Mouse (Mus musculus): Measurements from ENCODE around the gene Arid2. TPM values are rescaled to one million over a fixed set of nuclear protein-coding genes. Genes with fewer than 3 reads are reported as not detected.

Arid2 gene
- total and polyA plus RNA-seq, 3 experiments: 11.9 to 14.1 (median 13.3) TPM

DNA sequence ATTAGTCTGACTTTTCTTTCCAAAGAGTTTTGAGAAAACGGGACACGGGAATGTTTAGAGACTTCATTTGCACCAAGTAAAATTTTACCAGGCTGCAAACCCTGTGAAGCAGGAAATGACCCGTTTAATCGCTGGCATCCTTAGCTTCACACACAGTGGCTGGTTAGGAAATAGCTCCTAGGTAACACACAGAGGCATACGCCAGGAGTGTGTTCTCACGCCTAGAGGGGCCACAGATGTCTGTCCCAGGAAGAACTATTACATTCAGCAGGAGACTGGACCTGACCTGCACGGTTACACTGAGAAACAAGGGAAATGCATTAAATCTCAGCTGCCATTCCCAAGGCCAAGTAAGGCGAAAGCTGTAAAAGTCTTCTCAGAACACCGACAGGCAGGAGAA is 18.7 kb upstream of the Arid2 start:
- Histone ChIP-seq H3K27me3 (replicated peaks) (no peaks in the 10 kb centered on the region), H3K79me2 (replicated peaks; ENCODE audit: control insufficient read depth, extremely low read depth, insufficient read depth, poor library complexity, severe bottlenecking) (no peaks in the 10 kb centered on the region; the same call in 1 of the 2 replicates), H3K4me1 (ENCODE audit: control insufficient read depth in 1 of 2, insufficient read depth in 2 of 2) (no peaks in the 10 kb centered on the region), H3K9ac (ENCODE audit: insufficient read depth, low read depth) (no peak overlapping the region), H3K9me3 (replicated peaks; ENCODE audit: low read length) (no peaks in the 10 kb centered on the region), H3K36me3 (replicated peaks in 1 of 2; ENCODE audit: control insufficient read depth in 1 of 2, insufficient read depth in 1 of 2, low read length in 1 of 2) (peaks cover 2 to 41% of the 10 kb centered on the region in 2 experiments), H3K4me2 (ENCODE audit: insufficient read depth, low read depth, poor library complexity, severe bottlenecking) (no peak overlapping the region), H3K4me3 (replicated peaks in 1 of 3; ENCODE audit: low read depth in 2 of 3, low read length in 2 of 3, poor library complexity in 1 of 3) (no peak overlapping the region), H3K27ac (ENCODE audit: insufficient read depth, low read depth) (no peak overlapping the region)
- TF ChIP-seq POLR2AphosphoS2 (IDR thresholded peaks at IDR 0.05; ENCODE audit: low read depth, low read length): no peak
- no peak for TF ChIP-seq NELFE (IDR thresholded peaks at IDR 0.05; ENCODE audit: low read depth, low read length)
- no peak for TF ChIP-seq CHD2 (IDR thresholded peaks at IDR 0.05; ENCODE audit: low read length)
- TF ChIP-seq BHLHE40 (IDR thresholded peaks at IDR 0.05; ENCODE audit: low read depth, low read length): no peak
- TF ChIP-seq TBP (conservative IDR thresholded peaks at IDR 0.05; ENCODE audit: low read depth, low read length): no peak
- TF ChIP-seq NRF1 (IDR thresholded peaks at IDR 0.05; ENCODE audit: low read depth, low read length): no peak
- TF ChIP-seq JUN (IDR thresholded peaks at IDR 0.05; ENCODE audit: insufficient read depth, low read depth, low read length): no peak
- TF ChIP-seq MAZ (IDR thresholded peaks at IDR 0.05; ENCODE audit: low read depth, low read length): no peak
- TF ChIP-seq KAT2A (IDR thresholded peaks at IDR 0.05; ENCODE audit: insufficient replicate concordance, low read length): no peak
- TF ChIP-seq RCOR1 (conservative IDR thresholded peaks at IDR 0.05; ENCODE audit: low read depth, low read length): no peak
- TF ChIP-seq CTCF (conservative IDR thresholded peaks at IDR 0.05 in 1 of 2, IDR thresholded peaks at IDR 0.05 in 1 of 2; ENCODE audit: low read depth in 2 of 2, low read length in 2 of 2): no peak
- no peak for TF ChIP-seq IRF4 (IDR thresholded peaks at IDR 0.05; ENCODE audit: low read depth, low read length)
- no peak for TF ChIP-seq PAX5 (IDR thresholded peaks at IDR 0.05; ENCODE audit: low read length)
- TF ChIP-seq SIN3A (IDR thresholded peaks at IDR 0.05; ENCODE audit: low read length): no peak
- no peak for TF ChIP-seq ELF1 (IDR thresholded peaks at IDR 0.05; ENCODE audit: low read depth, low read length)
- no peak for TF ChIP-seq USF2 (conservative IDR thresholded peaks at IDR 0.05; ENCODE audit: low read depth, low read length)
- no peak for TF ChIP-seq MAFK (IDR thresholded peaks at IDR 0.05; ENCODE audit: insufficient replicate concordance, low read length)
- no peak for TF ChIP-seq MAX (IDR thresholded peaks at IDR 0.05; ENCODE audit: low read length)
- no peak for TF ChIP-seq CHD1 (IDR thresholded peaks at IDR 0.05; ENCODE audit: low read depth, low read length)
- DNase-seq (ENCODE audit: extremely low read depth): no peak
- dilution Hi-C loops (cut with MboI; ENCODE audit: extremely low pct_ligation_motif_present, extremely low pct_unique_long_range_greater_than_20kb, low sequenced_read_pairs): no loop called here
- in situ Hi-C loops (cut with MboI; ENCODE audit: low pct_ligation_motif_present, low pct_unique_long_range_greater_than_20kb, low sequenced_read_pairs): no loop called here

DNA sequence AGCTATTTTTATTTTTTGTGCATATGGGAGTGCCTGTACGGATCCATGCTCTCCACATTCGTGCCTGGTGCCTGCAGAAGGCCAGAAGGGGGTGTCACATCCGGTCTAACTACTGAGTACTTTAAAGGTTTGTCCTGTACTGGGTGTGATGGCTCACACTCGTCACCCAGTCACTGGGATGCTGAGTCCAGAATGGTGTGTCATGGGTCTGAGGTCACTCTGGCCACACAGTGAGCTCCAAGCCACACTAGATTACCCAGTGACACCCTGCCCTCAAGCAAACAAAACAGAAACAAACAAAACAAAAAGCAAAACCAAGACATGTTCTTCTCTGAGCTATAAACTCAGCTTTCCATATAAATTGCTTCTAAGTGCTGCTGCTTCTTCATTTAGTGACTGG is 17.9 kb upstream of the Arid2 start:
- no peak overlapping the region for H3K4me3 ChIP-seq (replicated peaks in 1 of 3; ENCODE audit: low read depth in 2 of 3, low read length in 2 of 3, poor library complexity in 1 of 3)
- no peaks in the 10 kb centered on the region for H3K27me3 ChIP-seq (replicated peaks)
- H3K36me3 ChIP-seq (replicated peaks in 1 of 2; ENCODE audit: control insufficient read depth in 1 of 2, insufficient read depth in 1 of 2, low read length in 1 of 2): peaks cover 2 to 43% of the 10 kb centered on the region in 2 experiments
- H3K4me1 ChIP-seq (ENCODE audit: control insufficient read depth in 1 of 2, insufficient read depth in 2 of 2): no peaks in the 10 kb centered on the region
- no peaks in the 10 kb centered on the region; the same call in 1 of the 2 replicates for H3K79me2 ChIP-seq (replicated peaks; ENCODE audit: control insufficient read depth, extremely low read depth, insufficient read depth, poor library complexity, severe bottlenecking)
- DNase-seq (ENCODE audit: extremely low read depth): no peak
- no peak for TF ChIP-seq KAT2A (IDR thresholded peaks at IDR 0.05; ENCODE audit: insufficient replicate concordance, low read length)
- no peak for TF ChIP-seq MAZ (IDR thresholded peaks at IDR 0.05; ENCODE audit: low read depth, low read length)
- no peak for TF ChIP-seq ZKSCAN1 (IDR thresholded peaks at IDR 0.05; ENCODE audit: borderline replicate concordance, low read depth, low read length)
- TF ChIP-seq PAX5 (IDR thresholded peaks at IDR 0.05; ENCODE audit: low read length): no peak
- TF ChIP-seq MAFK (IDR thresholded peaks at IDR 0.05; ENCODE audit: insufficient replicate concordance, low read length): no peak
- no peak for TF ChIP-seq MXI1 (IDR thresholded peaks at IDR 0.05; ENCODE audit: low read depth, low read length)
- in situ Hi-C loops (cut with MboI; ENCODE audit: low pct_ligation_motif_present, low pct_unique_long_range_greater_than_20kb, low sequenced_read_pairs): no loop called here
- no peak overlapping the region for H3K9ac ChIP-seq (ENCODE audit: insufficient read depth, low read depth)
- no peak overlapping the region for H3K4me2 ChIP-seq (ENCODE audit: insufficient read depth, low read depth, poor library complexity, severe bottlenecking)
- no peaks in the 10 kb centered on the region for H3K9me3 ChIP-seq (replicated peaks; ENCODE audit: low read length)
- dilution Hi-C loops (cut with MboI; ENCODE audit: extremely low pct_ligation_motif_present, extremely low pct_unique_long_range_greater_than_20kb, low sequenced_read_pairs): no loop called here
- H3K27ac ChIP-seq (ENCODE audit: insufficient read depth, low read depth): no peak overlapping the region
